Mouse (Mus musculus): ENCODE measurements at regions not wholly inside any gene's neighbourhood (a gene's known extent, or its start where the extent isn't known, plus 50 kb on each side); places are given as distances from the start of the nearest gene placed in this dataset.

DNA sequence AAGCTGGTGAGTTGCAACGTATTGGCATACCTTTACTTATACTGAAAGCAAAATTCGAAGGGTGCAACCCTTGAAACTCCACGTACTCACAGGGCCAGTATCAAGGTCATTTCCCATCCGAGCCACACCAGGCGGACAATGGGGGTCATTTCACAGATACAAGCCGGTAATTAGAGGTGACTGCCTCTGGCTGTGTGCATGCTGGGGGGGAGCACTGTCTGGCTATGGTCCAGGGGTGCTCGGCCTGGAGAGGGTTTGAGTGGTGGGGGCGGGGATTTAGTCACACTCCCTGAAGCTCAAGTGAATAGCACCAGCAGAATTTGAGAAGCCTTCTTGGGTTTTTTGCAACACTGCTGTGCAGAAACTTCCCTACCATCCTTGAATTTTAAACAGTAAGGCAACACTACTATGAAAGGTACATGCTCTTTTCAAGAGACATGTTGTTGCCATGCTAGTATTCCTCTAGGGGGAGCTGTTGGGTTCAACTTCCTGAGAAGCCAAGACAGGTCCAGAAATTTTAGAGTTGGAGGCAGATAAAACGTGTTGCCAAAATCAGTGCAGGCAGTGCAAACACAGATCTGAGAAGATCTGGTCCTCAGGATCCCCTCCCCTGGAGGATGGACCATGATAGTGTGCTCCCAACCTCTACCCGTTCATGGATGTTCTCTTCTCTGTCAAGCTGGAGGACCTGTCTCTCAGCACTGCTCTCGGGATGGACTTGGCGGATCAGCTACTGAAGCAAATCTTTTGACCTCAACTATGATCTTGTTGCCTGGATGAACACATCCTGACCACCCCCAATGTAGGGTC lies 204.7 kb downstream of the 1700129C05Rik start:
- TF ChIP-seq EP300 (IDR thresholded peaks at IDR 0.05; ENCODE audit: low read depth in 1 of 2, low read length in 2 of 2): no peak
- no peak for TF ChIP-seq POLR2AphosphoS2 (IDR thresholded peaks at IDR 0.05; ENCODE audit: low read length)
- peak in 1 of 3 experiments; percentile 9; a peak in 1 of 6 replicates for TF ChIP-seq CTCF (IDR thresholded peaks at IDR 0.05 in 2 of 3, conservative IDR thresholded peaks at IDR 0.05 in 1 of 3; ENCODE audit: control insufficient read depth in 1 of 3, insufficient read depth in 1 of 3, low read depth in 2 of 3, low read length in 3 of 3, poor library complexity in 1 of 3, severe bottlenecking in 1 of 3)
- TF ChIP-seq GABPA (IDR thresholded peaks at IDR 0.05; ENCODE audit: low read depth, low read length): no peak
- TF ChIP-seq CHD2 (IDR thresholded peaks at IDR 0.05; ENCODE audit: low read length): no peak
- TF ChIP-seq POLR2A (IDR thresholded peaks at IDR 0.05; ENCODE audit: control insufficient read depth in 1 of 2, insufficient read depth in 1 of 2, low read depth in 1 of 2, low read length in 2 of 2, poor library complexity in 1 of 2): no peak
- TF ChIP-seq ETS1 (IDR thresholded peaks at IDR 0.05; ENCODE audit: low read depth, low read length): no peak

All from MEL (cell line).